Mouse (Mus musculus) urinary bladder, postnatal 10 days (tissue): ENCODE data around the gene Usf2.

Experiments used
- DNase-seq: peaks from one replicate; pipeline ENCODE4 v3.0.0; 2022; ENCODE audit warnings: low spot score

Usf2 gene

DNA sequence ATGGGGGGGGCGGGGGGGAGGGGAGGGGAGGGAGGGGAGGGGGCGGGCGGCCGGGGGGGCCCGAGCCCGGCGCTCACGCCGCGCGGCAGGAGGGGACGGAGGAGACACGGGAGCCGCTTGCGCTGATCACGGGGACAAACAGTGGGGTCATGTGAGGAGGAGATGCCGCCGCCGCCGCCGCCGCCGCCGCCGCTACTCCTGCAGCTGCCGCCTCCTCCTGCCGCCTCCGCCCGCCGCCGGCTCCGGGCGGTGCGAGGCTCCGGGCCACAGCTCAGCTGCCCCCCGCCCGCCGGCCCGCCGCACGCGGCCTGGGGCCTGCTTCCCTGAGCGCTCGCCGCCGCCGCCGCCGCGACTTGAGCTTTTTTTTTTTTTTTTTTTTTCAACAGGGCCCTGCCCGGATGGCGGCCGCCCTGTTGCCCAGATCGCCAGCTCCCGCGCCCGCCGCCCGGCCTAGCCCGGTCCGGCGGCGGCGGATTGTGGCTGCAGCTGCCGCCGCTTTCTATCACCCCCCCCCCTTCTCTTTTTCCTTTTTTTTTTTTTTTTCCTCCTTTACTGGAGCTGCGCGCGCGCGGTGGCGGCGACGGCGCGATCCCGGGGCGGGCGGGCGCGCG lies at the start of gene Usf2:
Usf2 (minus strand) TSS at position 48 of the 611 bp plus-strand sequence.
- no peak for DNase-seq

DNA sequence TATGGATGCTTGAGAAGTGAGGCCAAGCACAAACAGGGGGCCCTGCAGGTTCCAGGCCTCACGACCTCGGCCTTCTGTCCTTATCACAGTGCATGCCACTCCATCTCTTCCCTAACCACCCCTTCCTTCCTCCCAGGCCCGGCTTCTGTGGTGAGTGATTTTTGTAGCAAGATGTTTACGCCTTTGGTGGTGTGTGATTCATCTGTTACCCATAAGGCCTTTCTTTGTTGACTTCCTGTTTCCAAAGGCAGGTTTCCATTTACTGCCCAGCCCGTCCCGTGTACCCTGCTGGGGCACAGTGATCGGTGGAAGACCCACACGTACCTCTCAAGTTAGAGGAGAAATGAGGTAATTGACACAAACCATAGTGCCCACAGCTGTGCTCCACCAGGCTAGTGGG lies 46.0 kb upstream of the Usf2 start:
- no peak for DNase-seq

DNA sequence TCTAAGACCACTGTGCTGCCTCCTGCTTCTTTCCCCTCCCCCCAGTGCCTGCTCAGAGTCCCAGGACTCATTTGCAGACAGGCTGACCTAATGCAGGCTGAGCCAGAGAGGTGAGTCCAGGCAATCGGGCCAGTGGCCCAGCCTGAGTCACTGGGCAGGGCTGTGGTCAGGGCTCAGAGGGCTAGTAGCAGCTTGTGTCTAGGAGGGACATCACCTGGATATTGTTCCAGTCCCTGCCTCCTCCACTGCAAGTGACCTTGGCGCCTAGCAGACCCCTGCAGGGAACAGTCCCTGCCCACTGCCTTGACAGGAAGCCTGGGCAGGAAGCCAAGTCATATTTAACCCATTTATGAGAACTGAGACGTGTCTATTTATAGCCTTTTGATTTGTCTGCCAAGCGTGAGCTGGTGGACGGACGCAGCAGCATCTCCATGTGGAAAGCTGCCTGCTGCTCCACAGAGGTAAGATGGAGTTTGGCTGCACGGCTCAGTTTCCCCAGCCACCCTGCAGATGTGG lies 44.0 kb upstream of the Usf2 start:
- DNase-seq, result no peak

DNA sequence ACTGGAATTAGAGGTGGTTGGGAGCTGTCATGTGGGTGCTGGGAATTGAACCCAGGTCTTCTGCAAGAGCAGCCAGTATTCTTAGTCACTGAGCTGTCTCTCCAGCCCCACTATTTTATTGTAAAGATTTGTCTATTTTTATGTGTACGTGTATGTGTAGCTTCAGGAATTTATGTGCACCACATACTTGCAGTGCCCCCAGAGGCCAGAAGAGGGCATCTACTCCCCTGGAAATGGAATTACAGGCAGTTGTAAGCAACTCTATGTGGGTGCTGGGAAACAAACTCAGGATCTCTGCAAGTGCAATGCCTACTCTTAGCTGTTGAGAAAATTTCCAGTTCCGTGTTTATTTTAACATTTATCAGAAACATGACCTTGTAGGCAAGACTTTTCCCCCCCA lies 39.9 kb upstream of the Usf2 start:
- DNase-seq, result no peak

DNA sequence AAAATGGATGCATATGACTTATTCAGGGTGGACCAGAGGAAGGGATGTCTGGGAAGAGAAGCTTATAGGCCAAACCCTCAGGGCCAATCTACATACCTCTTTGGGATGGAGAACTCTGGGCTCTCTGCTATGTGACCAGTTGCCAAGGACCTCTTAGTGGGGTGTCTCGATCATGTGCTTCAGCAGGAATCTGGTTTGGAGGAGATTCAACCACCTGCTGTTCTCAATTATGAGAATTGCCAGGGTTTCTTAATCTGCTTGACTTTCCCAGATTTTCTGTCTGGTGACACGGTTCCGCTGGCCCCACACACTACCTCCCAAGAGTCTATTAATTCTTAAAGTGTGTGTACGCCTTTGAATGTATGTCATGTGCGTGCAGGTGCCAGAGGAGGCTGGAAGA lies 37.4 kb upstream of the Usf2 start:
- no peak for DNase-seq

DNA sequence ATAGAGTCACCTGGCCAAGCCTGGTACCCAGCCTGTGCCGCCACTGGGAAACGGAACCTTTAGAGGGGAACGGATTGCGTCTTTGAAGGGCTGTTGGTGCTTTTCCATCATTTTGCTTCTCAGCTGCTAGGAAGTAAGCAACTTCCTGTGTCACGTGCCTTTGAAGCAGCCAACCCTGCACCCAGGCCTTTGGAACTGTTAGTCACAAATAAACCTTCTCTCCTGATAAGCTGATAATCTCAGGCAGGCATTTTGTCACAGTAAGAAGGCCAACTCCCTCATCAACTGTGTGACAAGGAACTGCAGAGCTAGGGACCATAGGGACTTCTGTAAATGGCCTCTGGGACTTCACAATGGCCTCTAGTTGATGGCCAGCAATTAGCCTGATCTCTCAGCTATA lies 35.5 kb upstream of the Usf2 start:
- DNase-seq, result no peak

DNA sequence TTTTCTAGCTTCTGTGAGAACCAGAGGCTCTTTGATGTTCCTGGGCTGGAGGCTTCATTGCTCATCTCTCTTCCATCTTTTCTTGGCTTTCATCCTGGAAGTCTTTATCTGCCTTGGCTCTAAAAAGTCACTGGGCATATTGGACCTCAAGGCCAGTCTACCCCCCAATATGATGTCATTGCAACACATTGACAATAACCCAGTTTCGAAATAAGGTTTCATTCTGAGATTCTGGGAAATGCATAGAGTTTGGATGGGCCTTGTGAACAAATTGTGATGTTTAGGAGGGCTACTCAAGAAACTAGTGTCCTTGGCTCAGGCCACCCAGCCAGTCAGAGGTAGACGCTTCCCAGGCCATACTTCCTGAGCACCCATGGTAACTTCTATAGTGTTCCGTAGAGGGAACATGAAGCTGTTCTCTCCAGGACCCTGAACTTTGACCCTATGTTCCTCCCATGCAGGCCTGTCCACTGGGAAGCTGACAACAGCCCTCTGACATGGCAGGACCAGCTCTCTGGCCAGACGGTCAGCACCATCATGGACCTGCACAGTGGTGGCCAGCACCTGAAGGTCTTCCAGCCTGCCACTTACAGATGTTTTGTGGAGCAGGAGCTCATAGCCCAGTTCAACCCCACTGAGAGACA lies 32.0 kb upstream of the Usf2 start:
- no peak for DNase-seq

DNA sequence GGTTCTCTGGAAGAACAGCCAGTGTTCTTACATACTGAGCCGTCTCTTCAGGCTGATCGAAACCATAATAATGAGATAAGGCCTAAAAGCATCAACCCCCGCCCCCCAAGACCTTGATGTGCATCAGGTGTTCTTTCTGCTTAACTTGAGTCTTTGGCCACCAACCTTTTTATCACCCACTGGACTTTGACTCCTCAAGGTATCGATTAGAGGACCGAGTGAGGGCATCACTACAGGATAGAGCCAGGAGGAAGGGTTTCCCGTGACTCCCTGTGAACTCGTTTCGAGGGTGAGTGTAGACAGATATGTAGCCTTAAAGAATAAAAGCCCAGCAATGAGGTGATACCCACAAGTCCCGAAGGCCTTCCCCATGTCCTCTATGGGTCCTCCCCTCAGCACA lies 28.8 kb upstream of the Usf2 start:
- DNase-seq, result no peak

DNA sequence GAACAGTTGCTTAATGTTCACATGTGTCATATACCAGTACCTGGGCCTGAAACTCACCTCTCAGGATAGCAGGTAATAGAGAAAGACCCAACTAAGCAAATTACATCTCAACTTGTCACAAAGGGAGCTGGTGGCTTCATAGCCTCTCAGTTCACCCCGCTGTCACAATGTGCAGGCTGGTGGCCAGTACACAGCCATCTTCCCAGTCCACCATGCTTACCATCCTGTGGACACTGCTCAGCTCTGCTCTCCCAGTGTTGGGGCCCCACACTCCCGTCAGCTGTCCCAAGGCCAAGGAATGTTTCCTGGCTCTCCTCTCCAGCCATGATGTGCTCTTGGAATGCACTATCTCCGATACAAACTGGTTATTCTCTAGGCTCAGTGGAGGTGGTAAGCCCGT lies 25.1 kb upstream of the Usf2 start:
- DNase-seq, result no peak

DNA sequence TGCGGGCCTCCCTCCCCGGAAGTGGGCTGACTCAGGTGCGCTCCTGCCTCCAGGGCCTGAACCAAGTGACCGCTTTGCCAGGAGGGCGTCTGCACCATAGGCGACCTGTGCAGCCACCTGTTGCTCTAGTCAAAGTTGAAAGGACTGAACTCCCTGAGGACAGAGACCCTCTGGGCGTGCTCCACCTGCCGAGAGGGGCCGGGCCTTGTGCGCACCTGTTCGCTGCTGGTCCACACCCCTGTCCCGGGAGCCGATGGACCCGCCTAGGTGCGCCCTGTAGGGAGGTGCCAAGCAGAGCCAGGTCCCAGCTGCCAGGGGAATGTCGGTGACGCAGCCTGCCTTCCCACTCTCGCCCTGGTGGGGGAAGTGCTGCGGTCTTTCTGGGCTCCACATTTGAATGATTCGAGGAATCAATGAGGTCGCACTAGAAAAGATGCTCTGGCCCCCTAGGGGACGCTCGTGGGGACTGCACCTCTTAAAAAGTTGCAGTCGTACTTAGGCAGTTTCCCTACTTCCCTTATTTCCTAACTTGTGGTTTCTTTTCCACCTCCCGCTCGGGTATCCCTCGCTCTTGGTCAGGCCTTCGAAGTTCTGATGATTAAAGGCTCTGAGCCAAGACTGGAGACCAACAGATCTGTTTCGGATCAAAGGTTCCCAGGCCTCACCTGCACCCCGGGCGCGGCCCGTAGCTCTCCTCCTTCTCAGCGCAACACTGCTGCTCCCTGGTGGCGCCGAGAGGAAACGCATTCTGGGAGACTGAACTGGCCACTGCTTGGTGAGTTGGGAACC lies 17.1 kb upstream of the Usf2 start, which contains the start of gene Fam187b:
Fam187b (plus strand) TSS at position 290 of the 789 bp plus-strand sequence.
- peak; percentile 75 for DNase-seq

DNA sequence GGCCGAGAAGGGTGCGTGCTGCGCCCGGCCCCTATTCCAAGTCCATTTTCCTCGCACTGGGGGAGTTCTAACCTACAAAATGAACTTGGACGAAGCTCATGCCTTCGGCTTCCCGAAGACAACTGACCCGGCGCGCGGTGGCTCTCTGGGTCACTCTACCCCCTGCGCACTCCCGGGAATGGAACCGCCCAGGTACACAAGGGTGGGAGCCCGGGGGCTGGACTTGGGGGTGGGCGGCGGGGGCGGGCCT lies 16.6 kb upstream of the Usf2 start, which contains the start of gene Lsr:
Lsr (minus strand) TSS at position 214 of the 250 bp plus-strand sequence.
- peak; percentile 31 for DNase-seq

DNA sequence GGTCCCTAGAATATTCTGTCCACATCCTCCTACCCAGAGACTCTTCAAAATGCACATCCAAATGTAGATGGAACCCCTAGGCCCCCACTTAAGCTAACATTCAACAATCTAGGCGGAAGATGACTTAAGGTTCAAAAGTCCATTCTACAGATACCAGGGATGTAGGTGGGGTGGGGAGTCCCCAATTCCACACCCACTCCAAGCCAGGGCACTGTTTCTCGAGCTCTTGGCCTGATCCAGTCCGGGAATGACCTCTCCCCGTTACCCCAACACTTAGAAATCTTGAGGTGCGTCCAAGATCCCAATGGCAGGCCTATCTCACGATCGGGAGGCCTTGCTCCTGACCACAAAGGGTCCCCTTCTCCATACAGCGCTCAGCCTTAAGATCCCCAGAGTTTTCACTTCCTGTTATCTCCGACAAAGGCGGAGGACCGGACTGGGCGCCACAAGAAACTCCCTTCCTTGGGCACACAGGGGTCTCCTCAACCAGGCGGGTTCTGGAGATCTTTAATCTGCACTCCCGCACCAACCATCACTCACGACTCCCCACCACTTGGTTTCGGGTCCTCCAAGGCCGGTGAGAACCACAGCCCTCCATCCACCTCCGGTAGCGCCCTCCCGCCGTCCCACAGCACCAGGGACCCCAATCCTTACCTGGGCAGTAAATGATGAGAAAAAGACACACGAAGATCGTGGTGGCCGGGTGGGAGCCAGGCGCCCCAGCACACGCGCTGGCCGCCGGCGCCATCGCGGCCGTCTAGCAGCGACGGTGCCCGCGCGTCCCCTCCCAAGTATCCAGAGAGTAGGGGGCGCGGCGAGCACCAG lies 16.0 kb upstream of the Usf2 start:
- DNase-seq, result no peak

DNA sequence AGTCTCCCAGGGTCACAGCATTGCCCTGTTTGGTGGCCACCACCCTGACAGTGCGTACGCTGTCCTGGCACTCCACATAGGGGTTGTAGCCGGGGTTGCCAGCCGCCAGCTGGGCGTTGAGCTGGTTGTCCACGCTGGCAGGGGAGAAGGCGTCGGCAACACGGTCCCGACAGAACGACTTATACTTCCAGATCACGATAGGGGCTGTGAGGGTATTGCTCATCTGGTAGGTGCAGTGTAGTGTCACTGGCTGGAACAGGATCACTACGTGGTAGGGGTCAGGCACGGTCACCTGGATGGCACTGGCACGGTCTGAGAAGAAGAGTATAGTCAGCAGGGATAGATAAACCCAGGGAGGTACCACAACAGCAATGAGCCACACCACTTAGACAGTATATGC lies 15.3 kb upstream of the Usf2 start:
- no peak for DNase-seq

DNA sequence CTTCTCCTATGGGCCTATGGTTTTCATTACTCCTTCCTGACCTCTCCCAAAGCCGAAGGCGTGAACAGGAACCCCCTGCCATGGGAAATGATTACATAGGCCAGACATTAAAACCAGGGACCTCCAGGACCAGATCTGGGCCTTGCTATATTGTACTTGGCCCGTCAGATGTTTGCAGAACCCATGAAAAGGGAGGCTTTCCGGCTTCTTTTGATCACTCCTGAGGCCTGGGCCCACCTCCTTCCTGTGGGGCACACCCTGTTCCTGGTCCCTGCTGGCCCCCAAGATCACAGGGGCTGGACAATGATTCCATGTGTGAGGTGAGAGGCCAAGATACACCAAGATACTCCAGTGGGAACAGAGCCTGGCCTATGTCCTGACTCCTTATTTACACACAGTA lies 12.6 kb upstream of the Usf2 start:
- DNase-seq, result no peak

DNA sequence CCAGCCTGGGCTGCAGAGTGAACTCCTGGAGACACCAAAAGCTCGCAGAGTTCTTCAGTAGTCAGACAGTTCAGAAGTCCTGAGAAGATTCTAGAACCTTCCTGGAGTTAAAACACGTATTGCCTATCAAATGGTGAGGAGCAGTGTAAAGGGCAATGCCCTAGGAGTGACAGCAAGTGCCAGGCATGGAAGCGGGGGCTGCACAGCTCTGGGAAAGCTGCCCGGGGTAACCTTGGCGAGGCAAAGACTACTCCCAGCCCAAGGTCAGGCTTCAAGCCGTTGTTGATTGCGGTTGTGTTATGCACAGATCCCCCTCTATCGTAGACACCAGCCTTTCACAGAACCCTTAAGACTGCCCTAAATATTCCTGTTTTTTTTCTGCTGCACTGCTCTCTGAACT lies 12.0 kb upstream of the Usf2 start:
- no peak for DNase-seq

DNA sequence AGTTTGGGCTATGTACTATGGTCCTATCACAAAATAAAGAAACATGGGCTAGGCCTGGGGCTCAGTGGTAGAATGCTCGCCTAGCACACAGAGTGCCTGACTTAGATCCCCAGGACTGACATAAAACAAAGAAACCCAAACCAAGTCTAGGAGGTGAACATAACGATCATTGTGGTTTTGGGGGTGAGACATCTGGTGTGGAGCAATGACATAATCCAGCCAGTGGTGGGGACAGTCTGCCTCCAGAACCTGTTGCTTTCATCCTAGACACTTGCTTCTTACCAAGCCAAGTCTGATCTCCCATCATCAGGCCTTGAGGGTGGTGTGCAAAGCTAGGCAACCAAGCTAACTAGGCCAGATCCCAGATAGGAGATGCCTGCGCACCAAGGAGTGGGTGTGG lies 10.1 kb upstream of the Usf2 start:
- DNase-seq, result no peak

DNA sequence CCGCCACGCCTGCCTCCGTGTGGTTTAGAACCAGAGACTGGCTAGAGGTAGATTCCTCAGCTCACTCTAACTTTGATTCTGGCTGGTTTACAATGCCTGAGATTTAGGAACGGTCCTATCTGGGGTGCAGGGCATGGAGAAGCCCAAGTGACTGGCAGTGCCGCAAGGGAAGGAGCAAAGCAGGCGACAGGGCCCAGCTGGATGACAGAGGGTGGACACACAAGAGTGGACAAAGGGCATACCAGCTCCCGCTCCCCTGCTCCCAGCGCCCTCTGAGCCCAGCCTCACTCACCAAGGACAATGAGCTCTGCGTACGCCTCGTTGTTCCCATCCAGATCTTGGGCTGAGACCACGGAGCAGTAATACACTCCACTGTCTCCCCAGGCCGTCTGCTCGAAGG lies 9.1 kb upstream of the Usf2 start:
- DNase-seq, result no peak

DNA sequence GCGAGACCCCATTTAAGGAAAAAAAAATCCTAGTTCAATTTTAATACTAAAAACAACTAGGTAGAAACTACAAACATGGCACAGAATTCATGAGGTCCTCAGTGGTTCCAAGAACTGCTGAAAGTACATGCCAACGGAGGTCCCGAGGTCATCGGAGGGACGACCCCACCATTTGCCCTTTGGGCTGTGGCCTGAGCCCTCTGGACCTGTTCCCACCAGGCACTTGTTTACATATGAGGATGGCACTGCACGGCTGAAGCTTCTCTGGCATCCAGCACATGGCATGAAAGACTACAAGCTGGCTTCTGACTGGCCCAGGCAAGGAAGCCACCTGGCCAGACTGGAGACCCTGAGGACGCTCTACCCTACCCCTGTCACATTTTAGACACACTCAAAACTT lies 7.8 kb upstream of the Usf2 start:
- no peak for DNase-seq

DNA sequence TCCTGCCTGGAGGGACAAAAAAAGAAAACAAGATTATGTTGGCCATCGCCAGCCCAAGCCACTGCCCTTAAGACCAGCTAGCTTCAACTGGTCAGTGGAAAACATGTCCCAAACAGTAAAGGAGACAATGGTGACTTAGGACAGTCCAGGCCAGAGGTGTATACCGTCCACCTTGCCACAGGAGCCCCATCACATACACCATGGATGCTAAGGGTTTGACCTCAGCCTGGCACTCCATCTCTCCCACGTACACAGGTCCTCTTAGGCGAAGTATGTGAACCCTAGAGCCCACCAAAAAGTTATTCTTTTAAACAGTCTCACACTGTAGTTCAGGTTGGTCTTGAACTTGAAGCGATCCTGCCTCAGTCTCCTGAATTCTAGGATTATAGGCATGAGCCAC lies 6.3 kb upstream of the Usf2 start:
- no peak for DNase-seq

DNA sequence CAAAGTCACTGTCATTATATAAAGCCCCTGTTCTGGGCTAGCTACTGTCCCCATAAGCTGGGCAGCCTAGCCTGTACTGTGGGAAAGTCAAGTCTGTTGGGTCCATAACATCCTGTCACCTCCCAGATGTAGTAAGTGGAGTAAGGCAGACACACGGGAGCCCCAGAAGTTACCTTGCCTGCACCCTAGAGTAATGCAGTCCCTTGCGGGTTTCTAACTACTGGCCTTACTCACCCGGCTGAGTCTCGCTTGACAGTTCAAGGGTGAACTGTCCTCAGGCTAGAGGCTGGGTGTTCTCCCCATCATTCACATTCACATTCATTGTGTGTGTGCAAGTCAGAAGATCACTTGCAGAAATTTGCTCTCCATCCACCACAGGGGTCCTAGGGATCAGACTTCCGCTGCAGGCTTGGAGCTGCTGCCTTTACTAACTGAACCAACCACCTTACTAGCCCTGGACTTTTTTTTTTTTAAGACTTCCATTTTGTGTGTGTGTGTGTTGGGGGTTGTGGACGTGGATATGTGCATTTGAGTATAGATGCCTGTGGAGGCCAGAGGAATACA lies 3.3 kb upstream of the Usf2 start:
- no peak for DNase-seq

DNA sequence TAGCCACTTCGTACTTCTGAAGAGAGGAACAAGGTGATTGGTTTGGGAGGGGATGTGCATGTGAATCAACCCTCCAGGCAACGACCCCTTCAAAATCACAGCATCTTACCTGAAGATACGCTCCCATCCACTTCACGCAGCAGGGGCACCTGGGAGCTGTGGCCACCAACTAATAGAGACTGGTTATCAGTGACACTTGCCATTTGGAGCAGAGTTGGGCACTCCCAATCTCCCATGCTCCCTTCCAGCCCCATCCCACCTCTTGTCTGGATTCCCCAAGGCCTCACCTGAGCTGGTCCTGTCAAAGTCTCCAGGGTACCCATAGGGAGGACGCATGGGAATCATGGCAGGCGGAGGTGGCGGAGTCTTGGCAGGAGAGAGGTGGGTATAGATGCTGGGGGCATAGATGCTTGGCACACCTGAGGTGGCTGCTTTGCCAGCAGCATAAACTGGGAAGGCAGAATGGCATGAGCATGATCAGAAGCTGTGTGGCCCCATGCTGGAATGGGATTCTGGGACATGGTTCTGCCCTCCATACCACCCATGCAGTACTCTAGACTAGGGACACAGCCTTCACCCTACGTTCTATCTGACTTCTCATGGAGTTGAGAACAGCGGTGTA lies 2.4 kb upstream of the Usf2 start:
- no peak for DNase-seq
